Comparison of ENCODE assay signal across 15 mouse cellular contexts in the genomic region with DNA sequence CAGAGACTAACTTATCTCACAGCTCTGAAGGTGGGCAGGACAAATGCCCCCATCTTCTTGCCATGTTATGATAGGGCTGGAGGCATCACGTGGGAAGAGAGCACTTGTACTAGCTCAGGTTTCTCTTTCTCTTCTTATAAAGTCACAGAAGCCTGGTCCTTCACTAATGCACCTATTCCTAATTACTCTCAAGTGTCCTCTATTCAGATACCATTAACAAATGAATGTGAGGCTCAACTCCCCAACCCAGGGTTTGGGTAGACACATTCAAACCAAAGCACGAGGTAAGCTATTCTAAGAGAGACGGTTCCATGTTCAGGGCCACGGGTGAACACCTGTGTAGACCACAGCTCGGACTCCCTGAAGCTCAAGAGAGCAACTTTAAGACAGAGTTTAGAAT.
"Had no signal": no experiment of that assay in that cellular context is flagged by ENCODE, and none has a peak within 500 bp of the region (broad histone marks: within the 10 kb centered on the region; RNA-seq: fewer than 3 reads in every experiment).

No protein-coding gene starts in this region.

- H3K9ac ChIP-seq: liver, embryonic 15.5 days; liver, postnatal 0 days; lung, embryonic 14.5 days; midbrain, embryonic 13.5 days; midbrain, embryonic 15.5 days; neural tube, embryonic 12.5 days had no signal

- H3K27me3 ChIP-seq: liver, embryonic 15.5 days; midbrain, embryonic 13.5 days; midbrain, embryonic 15.5 days; neural tube, embryonic 12.5 days had no signal

- H3K27ac ChIP-seq: liver, embryonic 15.5 days; macrophage; midbrain, embryonic 13.5 days; midbrain, embryonic 15.5 days; neural tube, embryonic 12.5 days had no signal

- H3K4me2 ChIP-seq: liver, embryonic 15.5 days; lung, embryonic 14.5 days; midbrain, embryonic 11.5 days; midbrain, embryonic 13.5 days; midbrain, embryonic 15.5 days; neural tube, embryonic 12.5 days had no signal

- H3K9me3 ChIP-seq: liver, embryonic 15.5 days; megakaryocyte, embryonic 14.5 days; midbrain, embryonic 13.5 days; midbrain, embryonic 15.5 days; neural tube, embryonic 12.5 days had no signal

- DNase-seq: liver, postnatal 0 days; lung, embryonic 14.5 days; lung, postnatal 10 days; right cerebral cortex, postnatal 14 days; spleen, adult 18-20 months; thymus, adult 18-20 months; thymus, postnatal 14 days; thymus, postnatal 36 days had no signal

- H3K4me1 ChIP-seq: liver, embryonic 15.5 days; midbrain, embryonic 13.5 days; midbrain, embryonic 15.5 days; neural tube, embryonic 12.5 days had no signal

- H3K36me3 ChIP-seq: liver, embryonic 15.5 days; midbrain, embryonic 13.5 days; midbrain, embryonic 15.5 days; neural tube, embryonic 12.5 days had no signal

- ATAC-seq: liver, postnatal 0 days; midbrain, embryonic 13.5 days; midbrain, embryonic 15.5 days had no signal

- H3K4me3 ChIP-seq: liver, embryonic 15.5 days; megakaryocyte, embryonic 14.5 days; midbrain, embryonic 13.5 days; midbrain, embryonic 15.5 days; neural tube, embryonic 12.5 days had no signal
